Mouse (Mus musculus): ENCODE measurements at regions not wholly inside any gene's neighbourhood (a gene's known extent, or its start where the extent isn't known, plus 50 kb on each side); places are given as distances from the start of the nearest gene placed in this dataset.
A peak's percentile ranks its signal among the peaks of the same experiment; 100 is the strongest.

- H3K4me1 ChIP-seq (ENCODE audit: control insufficient read depth, insufficient read depth, low read length) = peaks cover 70% of the 10 kb centered on the region
- H3K36me3 ChIP-seq (ENCODE audit: control insufficient read depth, insufficient read depth, low read length) = no peaks in the 10 kb centered on the region
- no peak overlapping the region for H3K4me3 ChIP-seq (replicated peaks; ENCODE audit: low read depth, low read length)
- 34% methylated on average over 12 of the region's 12 CpGs for WGBS
- peak overlapping the region; percentile 10; the same call in 1 of the 2 replicates for H3K9ac ChIP-seq (replicated peaks; ENCODE audit: low read length)
- DNase-seq = peak; percentile 73
- ATAC-seq (ENCODE audit: low FRiP score, low TSS enrichment) = no peak
- peak overlapping the region; percentile 50 for H3K27ac ChIP-seq (replicated peaks; ENCODE audit: low read depth, low read length)
- H3K9me3 ChIP-seq (ENCODE audit: control insufficient read depth, low read length) = no peaks in the 10 kb centered on the region
- H3K27me3 ChIP-seq (ENCODE audit: control insufficient read depth, insufficient read depth, low read length) = no peaks in the 10 kb centered on the region
- peak overlapping the region; percentile 28 for H3K4me2 ChIP-seq (ENCODE audit: low read length)
These were observed 197.8 kb downstream of the Enc1 start for GRCm38 (mm10) chr13:97438692-97439091.

- 92% methylated on average over 3 of the region's 3 CpGs for WGBS
- DNase-seq = no peak
- 0 out of 2 replicates have a peak overlapping the region, but pooled peaks have one; percentile 50 for H3K27ac ChIP-seq (replicated peaks; ENCODE audit: low read depth, low read length)
- peaks cover 70% of the 10 kb centered on the region for H3K4me1 ChIP-seq (ENCODE audit: control insufficient read depth, insufficient read depth, low read length)
- H3K27me3 ChIP-seq (ENCODE audit: control insufficient read depth, insufficient read depth, low read length) = no peaks in the 10 kb centered on the region
- H3K4me2 ChIP-seq (ENCODE audit: low read length) = peak overlapping the region; percentile 28; the same call in 1 of the 2 replicates
- H3K9me3 ChIP-seq (ENCODE audit: control insufficient read depth, low read length) = no peaks in the 10 kb centered on the region
- H3K4me3 ChIP-seq (replicated peaks; ENCODE audit: low read depth, low read length) = no peak overlapping the region
- no peak for ATAC-seq (ENCODE audit: low FRiP score, low TSS enrichment)
- H3K9ac ChIP-seq (replicated peaks; ENCODE audit: low read length) = no peak overlapping the region; the same call in 1 of the 2 replicates
- H3K36me3 ChIP-seq (ENCODE audit: control insufficient read depth, insufficient read depth, low read length) = no peaks in the 10 kb centered on the region
These were observed 197.4 kb downstream of the Enc1 start for GRCm38 (mm10) chr13:97438277-97438676.

DNA sequence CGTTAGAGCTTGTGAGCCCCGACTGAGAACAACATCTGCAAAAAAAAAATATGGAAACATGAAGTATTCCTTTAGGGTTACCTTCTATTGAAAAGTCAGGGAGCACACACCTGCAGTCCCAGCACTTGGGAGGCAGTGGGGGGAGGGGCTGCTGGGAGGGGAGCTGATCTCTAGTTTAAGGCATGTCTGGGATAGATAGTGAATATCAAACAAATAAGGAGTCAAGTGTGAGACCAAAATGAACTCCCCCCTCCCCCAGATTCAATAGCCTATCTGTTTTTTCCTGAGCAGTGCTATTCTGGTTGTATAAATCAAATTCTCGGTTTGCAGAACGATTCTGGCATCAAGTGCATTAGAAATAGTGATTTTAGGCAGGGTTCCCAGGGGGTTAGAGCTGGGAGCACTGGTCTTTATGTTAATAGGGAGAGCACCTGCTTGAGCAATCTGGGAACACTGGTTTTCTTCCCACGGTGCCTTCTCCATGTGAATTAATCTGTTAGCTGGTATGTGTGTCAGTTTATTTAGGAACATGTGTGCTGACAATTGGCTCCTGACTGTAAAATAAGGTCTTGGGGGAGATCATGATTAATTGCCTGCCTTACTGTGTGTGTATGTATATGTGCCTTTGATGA lies 195.9 kb downstream of the Enc1 start:
- no peak overlapping the region; the same call in 1 of the 2 replicates for H3K9ac ChIP-seq (replicated peaks; ENCODE audit: low read length)
- DNase-seq = peak; percentile 52
- H3K27me3 ChIP-seq (ENCODE audit: control insufficient read depth, insufficient read depth, low read length) = no peaks in the 10 kb centered on the region
- ATAC-seq (ENCODE audit: low FRiP score, low TSS enrichment) = no peak
- peak overlapping the region; percentile 57 for H3K4me2 ChIP-seq (ENCODE audit: low read length)
- peak overlapping the region; percentile 74 for H3K27ac ChIP-seq (replicated peaks; ENCODE audit: low read depth, low read length)
- H3K4me1 ChIP-seq (ENCODE audit: control insufficient read depth, insufficient read depth, low read length) = peaks cover 59% of the 10 kb centered on the region
- no peak overlapping the region for H3K4me3 ChIP-seq (replicated peaks; ENCODE audit: low read depth, low read length)
- no peaks in the 10 kb centered on the region for H3K36me3 ChIP-seq (ENCODE audit: control insufficient read depth, insufficient read depth, low read length)
- WGBS = 3% methylated on average over 5 of the region's 5 CpGs
- no peaks in the 10 kb centered on the region for H3K9me3 ChIP-seq (ENCODE audit: control insufficient read depth, low read length)

GRCm38 (mm10) chr13:97435865-97436718 lies 195.2 kb downstream of the Enc1 start:
- no peaks in the 10 kb centered on the region for H3K27me3 ChIP-seq (ENCODE audit: control insufficient read depth, insufficient read depth, low read length)
- H3K9ac ChIP-seq (replicated peaks; ENCODE audit: low read length) = peak overlapping the region; percentile 32; the same call in 1 of the 2 replicates
- H3K4me1 ChIP-seq (ENCODE audit: control insufficient read depth, insufficient read depth, low read length) = peaks cover 57% of the 10 kb centered on the region
- H3K4me2 ChIP-seq (ENCODE audit: low read length) = peak overlapping the region; percentile 57
- peak overlapping the region; percentile 74 for H3K27ac ChIP-seq (replicated peaks; ENCODE audit: low read depth, low read length)
- peak overlapping the region; percentile 26 for H3K4me3 ChIP-seq (replicated peaks; ENCODE audit: low read depth, low read length)
- H3K36me3 ChIP-seq (ENCODE audit: control insufficient read depth, insufficient read depth, low read length) = no peaks in the 10 kb centered on the region
- ATAC-seq (ENCODE audit: low FRiP score, low TSS enrichment) = peak; percentile 37; the same call in 1 of the 2 replicates
- WGBS = 2% methylated on average over 24 of the region's 24 CpGs
- no peaks in the 10 kb centered on the region for H3K9me3 ChIP-seq (ENCODE audit: control insufficient read depth, low read length)
- DNase-seq = peak; percentile 88

DNA sequence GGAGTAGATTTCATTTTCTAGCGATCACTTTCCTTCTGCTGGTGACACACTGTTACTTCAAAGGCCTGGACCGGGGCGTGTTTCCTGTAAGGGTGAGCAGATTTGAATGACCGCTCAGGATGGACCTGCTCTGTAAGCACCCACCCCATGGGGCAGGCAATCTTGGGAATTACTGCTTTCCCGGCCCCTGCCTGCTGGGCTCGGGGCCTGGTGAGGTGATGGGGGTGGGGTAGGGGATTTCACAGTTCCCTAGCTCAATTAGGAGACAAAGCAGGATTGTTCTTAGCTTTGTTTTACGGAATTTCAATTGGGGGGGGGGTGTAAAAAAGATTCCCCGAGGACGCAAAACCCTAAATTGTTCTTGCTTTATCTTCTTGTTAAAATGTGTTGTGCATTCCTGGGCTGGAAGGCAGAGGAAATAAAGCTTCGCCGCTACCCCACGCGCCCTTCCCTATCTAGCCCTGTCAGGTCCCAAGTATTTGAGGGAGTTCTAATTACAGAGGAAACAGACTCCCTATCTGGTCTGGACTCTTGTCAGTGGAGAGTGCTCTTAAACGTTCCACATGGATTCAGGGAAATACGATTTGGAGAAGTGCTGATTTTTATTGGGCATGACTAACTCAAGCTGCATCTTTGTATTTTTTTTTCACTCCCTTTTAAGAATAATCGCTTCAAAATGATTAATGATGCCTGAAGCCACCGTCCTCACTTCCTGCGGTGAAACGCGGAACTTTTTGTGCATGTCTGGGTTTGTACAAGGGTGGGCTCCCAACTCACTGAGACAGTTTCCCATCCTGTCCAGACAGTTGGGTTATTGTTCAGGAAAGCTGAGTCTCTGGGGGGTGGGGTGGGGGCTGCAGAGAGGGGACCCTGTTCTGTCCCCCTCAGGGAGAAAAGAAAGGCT lies 194.3 kb downstream of the Enc1 start:
- Histone ChIP-seq H3K9me3 (ENCODE audit: control insufficient read depth, low read length) (no peaks in the 10 kb centered on the region), H3K4me1 (ENCODE audit: control insufficient read depth, insufficient read depth, low read length) (peaks cover 55% of the 10 kb centered on the region), H3K27me3 (ENCODE audit: control insufficient read depth, insufficient read depth, low read length) (no peaks in the 10 kb centered on the region), H3K9ac (replicated peaks; ENCODE audit: low read length) (no peak overlapping the region), H3K36me3 (ENCODE audit: control insufficient read depth, insufficient read depth, low read length) (no peaks in the 10 kb centered on the region), H3K4me3 (replicated peaks; ENCODE audit: low read depth, low read length) (peak overlapping the region; percentile 26), H3K27ac (replicated peaks; ENCODE audit: low read depth, low read length) (peak overlapping the region; percentile 74), H3K4me2 (ENCODE audit: low read length) (peak overlapping the region; percentile 57)
- peak; percentile 64 for DNase-seq
- WGBS = 2% methylated on average over 20 of the region's 20 CpGs
- peak; percentile 59 for ATAC-seq (ENCODE audit: low FRiP score, low TSS enrichment)

DNA sequence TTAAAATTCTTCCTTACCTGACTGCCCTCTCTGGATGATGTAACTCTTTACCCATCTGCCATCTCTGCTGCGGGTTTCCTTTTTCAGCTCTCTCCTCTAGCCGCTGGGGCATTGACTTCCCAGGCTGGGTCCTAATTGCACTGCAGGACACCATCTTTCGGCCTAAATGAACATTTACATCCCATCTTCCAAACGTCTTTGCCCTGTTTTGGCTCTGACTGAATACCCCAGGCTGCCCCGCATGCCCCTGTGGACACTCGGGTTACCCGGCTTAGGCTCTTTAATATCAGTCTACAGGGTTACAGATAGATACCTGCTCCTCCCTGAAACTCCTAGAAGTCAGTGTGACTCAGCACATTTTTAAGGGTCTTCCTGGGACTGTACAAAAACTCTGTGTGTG lies 193.3 kb downstream of the Enc1 start:
- Histone ChIP-seq H3K9me3 (ENCODE audit: control insufficient read depth, low read length) (no peaks in the 10 kb centered on the region), H3K4me2 (ENCODE audit: low read length) (peak overlapping the region; percentile 57; the same call in 1 of the 2 replicates), H3K36me3 (ENCODE audit: control insufficient read depth, insufficient read depth, low read length) (no peaks in the 10 kb centered on the region), H3K4me3 (replicated peaks; ENCODE audit: low read depth, low read length) (no peak overlapping the region), H3K27me3 (ENCODE audit: control insufficient read depth, insufficient read depth, low read length) (no peaks in the 10 kb centered on the region), H3K27ac (replicated peaks; ENCODE audit: low read depth, low read length) (no peak overlapping the region), H3K4me1 (ENCODE audit: control insufficient read depth, insufficient read depth, low read length) (peaks cover 45% of the 10 kb centered on the region), H3K9ac (replicated peaks; ENCODE audit: low read length) (no peak overlapping the region)
- no peak for DNase-seq
- WGBS = 47% methylated on average over 7 of the region's 7 CpGs
- no peak for ATAC-seq (ENCODE audit: low FRiP score, low TSS enrichment)

DNA sequence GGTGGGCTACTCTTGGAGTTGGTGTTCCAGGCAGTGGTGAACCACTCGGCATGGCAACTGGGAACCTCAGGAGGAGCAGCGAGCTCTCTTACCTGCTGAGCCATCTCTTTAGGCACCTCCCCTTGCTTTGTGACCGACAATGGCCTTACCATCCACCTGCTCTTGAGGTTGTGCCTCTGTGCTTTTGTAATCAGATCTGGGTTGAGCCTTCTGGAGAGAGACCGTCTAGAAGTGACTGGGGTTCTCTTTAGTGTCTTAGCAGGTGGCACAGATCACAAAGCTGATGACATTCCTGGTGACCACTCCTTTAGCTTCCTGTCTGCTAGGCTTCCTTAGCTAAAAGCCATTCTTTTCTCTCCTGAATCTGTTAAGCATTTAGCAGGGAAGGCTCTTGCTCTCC lies 191.7 kb downstream of the Enc1 start:
- 43% methylated on average over 4 of the region's 4 CpGs for WGBS
- no peaks in the 10 kb centered on the region for H3K27me3 ChIP-seq (ENCODE audit: control insufficient read depth, insufficient read depth, low read length)
- H3K27ac ChIP-seq (replicated peaks; ENCODE audit: low read depth, low read length) = no peak overlapping the region
- H3K9ac ChIP-seq (replicated peaks; ENCODE audit: low read length) = no peak overlapping the region
- peaks cover 35% of the 10 kb centered on the region for H3K4me1 ChIP-seq (ENCODE audit: control insufficient read depth, insufficient read depth, low read length)
- no peak for ATAC-seq (ENCODE audit: low FRiP score, low TSS enrichment)
- H3K9me3 ChIP-seq (ENCODE audit: control insufficient read depth, low read length) = no peaks in the 10 kb centered on the region
- H3K36me3 ChIP-seq (ENCODE audit: control insufficient read depth, insufficient read depth, low read length) = no peaks in the 10 kb centered on the region
- no peak overlapping the region for H3K4me2 ChIP-seq (ENCODE audit: low read length)
- DNase-seq = no peak
- no peak overlapping the region for H3K4me3 ChIP-seq (replicated peaks; ENCODE audit: low read depth, low read length)

- WGBS = 55% methylated on average over 2 of the region's 2 CpGs
- Histone ChIP-seq H3K4me3 (replicated peaks; ENCODE audit: low read depth, low read length) (no peak overlapping the region), H3K27ac (replicated peaks; ENCODE audit: low read depth, low read length) (no peak overlapping the region)
These were observed 190.0 kb downstream of the Enc1 start for GRCm38 (mm10) chr13:97430885-97431284.

More at GRCm38 (mm10) chr13:97430885-97431284, 190.0 kb downstream of the Enc1 start:
- Histone ChIP-seq H3K27me3 (ENCODE audit: control insufficient read depth, insufficient read depth, low read length) (no peaks in the 10 kb centered on the region), H3K4me1 (ENCODE audit: control insufficient read depth, insufficient read depth, low read length) (peaks cover 19% of the 10 kb centered on the region), H3K4me2 (ENCODE audit: low read length) (no peak overlapping the region), H3K9me3 (ENCODE audit: control insufficient read depth, low read length) (no peaks in the 10 kb centered on the region), H3K36me3 (ENCODE audit: control insufficient read depth, insufficient read depth, low read length) (no peaks in the 10 kb centered on the region), H3K9ac (replicated peaks; ENCODE audit: low read length) (no peak overlapping the region)
- DNase-seq (no peak), ATAC-seq (ENCODE audit: low FRiP score, low TSS enrichment) (no peak)

All from midbrain, embryonic 14.5 days (tissue).